Mouse (Mus musculus): ENCODE measurements around the gene Slc6a14.

Gene Slc6a14

GRCm38 (mm10) chrX:21714829-21715228, at the start of gene Slc6a14:
Gene Slc6a14, plus strand, starts transcription at chrX:21714896.
- DNase-seq (ENCODE audit: low spot score), result no peak

GRCm38 (mm10) chrX:21670896-21671295, 43.8 kb upstream of the Slc6a14 start:
- DNase-seq (ENCODE audit: low spot score), result no peak

DNA sequence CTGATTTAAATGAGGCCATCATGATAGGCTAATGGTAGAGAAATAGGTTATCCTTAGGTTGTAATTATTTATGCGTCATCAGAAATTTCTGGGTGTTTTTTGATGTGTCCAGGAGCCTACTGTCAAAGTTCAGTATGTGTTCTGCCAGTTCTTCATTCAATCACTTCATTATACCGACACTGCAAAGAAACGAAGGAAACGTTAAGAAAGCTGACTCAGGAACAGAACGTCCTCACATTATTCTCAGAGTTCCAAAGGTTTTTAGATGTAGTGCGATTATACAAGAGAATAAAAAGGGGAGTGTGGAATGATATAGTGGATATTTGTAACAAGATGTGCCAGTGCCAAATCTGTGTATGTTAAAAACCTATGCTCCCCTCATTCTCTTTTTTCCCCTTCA, 19.5 kb upstream of the Slc6a14 start:
- no peak for DNase-seq (ENCODE audit: low spot score)

DNA sequence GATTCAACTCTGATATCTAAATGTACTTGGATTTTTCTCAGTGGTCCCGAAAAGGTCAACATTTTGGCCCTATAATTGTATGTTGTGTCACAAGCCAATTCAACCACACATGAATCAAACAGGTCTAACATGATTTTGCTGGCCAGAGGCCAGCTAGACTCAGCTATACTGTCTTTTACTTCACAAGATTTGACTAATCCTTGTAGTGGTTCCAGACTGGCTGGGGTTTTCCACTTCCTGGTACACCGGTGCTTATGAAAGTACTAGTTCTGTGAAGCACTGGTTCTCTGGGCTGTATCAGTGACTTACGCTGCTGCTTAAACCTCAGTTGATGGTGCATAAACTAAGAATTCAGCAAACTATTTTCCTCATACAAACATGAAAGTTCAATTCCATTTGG, 19.0 kb upstream of the Slc6a14 start:
- DNase-seq (ENCODE audit: low spot score), result no peak

GRCm38 (mm10) chrX:21701646-21702045, 13.1 kb upstream of the Slc6a14 start:
- DNase-seq (ENCODE audit: low spot score), result no peak

- no peak for DNase-seq (ENCODE audit: low spot score)
Observed at GRCm38 (mm10) chrX:21704470-21704869, 10.2 kb upstream of the Slc6a14 start.

DNA sequence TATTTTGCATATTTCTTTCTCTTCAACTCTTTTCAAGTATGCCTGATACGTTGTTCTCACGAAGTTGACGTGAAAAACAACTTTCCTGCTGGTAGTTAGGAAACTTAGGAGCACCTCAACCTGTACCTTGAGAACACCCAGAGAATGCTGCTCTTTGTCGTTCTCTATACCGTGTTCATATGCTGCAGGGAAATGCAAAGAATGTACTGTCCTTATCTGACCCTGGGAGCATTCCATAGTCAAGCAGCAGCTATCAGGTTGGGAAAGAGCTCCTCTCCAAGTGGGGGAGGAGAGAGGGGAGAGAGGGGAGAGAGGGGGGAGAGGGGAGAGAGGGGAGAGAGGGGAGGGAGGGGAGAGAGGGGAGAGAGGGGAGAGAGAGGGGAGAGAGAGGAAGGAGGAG, 597 bp downstream of the Slc6a14 start:
- DNase-seq (ENCODE audit: low spot score), result no peak

DNA sequence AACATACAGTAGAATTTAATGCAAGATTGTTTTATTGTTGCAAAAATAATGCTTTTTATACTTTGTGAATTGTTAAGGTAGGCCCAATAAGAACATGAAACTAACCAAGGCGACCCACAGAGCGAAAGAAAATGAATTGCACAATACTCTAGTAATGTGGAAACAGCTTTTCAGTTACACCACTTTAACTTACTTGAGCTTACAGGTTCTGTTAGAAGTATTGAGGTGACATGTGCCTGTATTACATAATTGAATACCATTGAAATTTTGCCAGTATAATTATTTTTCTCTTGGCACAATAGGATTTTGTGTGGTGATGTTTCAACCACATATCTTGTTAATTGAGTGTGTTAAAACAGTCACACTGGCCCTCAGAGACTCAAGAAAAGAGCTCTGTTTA, 2.2 kb downstream of the Slc6a14 start:
- no peak for DNase-seq (ENCODE audit: low spot score)

- no peak for DNase-seq (ENCODE audit: low spot score)
Observed at GRCm38 (mm10) chrX:21744997-21745396, 30.3 kb downstream of the Slc6a14 start, which contains the start of gene Gm28269. Gene Gm28269, minus strand, starts transcription at chrX:21745097.

All from ovary, adult 18-20 months (tissue).